Mouse (Mus musculus) 416B (cell line): Measurements from ENCODE around the gene Rsad2.
"Not testable (repeated sequence)": the region's sequence is repeated elsewhere in the genome, so short reads cannot be mapped to it uniquely, and the experiment has no call there.

Experiments
- DNase-seq: peaks from one replicate; pipeline ENCODE4 v3.0.0; 2011; ENCODE audit warnings: low read depth

Gene Rsad2

DNA sequence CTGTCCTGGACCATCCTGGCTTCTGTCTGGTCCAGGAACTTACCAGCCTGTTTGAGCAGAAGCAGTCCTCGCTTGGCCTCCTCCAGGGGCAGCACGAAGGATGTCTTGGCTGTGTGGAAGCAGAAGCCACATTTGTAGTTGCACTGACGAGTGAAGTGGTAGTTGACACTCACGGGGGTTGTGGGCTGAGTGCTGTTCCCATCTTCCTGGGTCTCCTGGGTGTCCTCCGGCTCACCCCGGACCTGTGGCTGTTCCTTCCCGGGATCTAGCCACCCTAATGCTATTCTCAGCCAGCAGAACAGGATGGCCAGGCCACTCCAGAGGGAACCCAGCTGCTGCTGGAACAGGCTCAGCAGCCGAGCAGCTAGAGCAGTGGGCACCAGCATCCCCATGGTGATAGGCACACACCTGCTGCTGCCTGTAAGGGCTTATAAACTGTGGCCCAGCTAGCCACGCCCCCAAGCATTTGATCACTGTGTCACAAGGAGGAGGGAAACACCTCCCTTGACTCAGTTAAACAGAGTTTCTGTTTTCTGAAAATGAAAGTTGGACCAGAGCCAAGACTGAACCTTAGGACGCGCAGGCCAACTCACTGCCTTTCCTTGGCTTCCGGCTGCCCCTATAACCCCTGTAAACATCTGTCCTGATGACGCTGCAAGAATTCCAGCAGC is at the start of gene Rsad2:
TSS of gene Rsad2 (minus strand) at position 425 of the 671 bp plus-strand sequence.
- DNase-seq = peak; percentile 91

DNA sequence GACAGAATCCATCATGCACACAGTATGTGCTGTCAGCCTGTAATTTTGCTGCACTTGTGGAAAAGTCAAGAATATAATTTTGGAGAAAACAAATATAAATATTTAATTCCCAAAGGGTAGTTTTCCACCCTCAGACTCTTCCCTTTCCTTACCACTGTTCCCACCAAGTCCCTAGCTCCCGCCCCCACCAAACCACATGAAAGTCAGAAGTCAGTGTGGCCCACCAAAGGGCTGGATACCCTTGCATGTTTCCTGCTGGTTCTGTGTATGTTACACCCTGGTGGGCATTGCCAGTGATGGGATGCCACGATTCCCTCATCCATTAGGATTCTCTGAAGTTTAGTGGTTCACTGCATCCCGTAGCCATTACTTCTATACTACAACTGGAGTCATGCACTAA is 44.8 kb upstream of the Rsad2 start:
- no peak for DNase-seq

- peak; percentile 12 for DNase-seq
Measured at GRCm38 (mm10) chr12:26489942-26490341, 33.7 kb upstream of the Rsad2 start.

DNA sequence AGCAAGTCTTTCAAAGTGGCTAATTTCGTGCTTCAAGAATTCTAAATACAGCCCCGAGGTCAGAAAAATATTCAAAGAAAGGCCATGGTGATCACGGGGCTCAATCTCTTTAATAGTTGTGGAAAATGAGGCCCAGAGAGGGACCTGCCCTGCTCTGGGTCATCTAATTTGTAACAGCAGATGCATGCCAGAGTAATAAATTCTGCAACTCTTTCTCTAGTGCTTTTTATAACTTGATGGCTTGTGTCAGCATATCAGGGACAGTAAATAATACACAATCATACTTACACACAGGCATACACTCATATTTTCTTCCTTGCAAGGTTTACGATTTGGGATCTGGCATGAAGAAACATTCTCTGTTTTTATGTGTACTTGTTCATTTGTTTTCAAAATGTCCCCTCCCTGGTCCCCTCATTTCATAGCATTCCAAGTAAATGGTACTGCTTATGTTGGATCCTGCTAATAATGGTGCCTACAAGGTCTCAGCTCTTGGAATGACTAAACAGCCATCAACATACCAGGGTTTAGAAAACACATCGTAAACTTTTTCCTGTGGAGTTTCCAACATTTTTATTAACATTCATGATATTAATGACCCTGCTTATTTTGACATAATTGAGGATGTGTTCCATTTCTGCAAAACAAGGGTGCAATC is 32.5 kb upstream of the Rsad2 start:
- DNase-seq = no peak

DNA sequence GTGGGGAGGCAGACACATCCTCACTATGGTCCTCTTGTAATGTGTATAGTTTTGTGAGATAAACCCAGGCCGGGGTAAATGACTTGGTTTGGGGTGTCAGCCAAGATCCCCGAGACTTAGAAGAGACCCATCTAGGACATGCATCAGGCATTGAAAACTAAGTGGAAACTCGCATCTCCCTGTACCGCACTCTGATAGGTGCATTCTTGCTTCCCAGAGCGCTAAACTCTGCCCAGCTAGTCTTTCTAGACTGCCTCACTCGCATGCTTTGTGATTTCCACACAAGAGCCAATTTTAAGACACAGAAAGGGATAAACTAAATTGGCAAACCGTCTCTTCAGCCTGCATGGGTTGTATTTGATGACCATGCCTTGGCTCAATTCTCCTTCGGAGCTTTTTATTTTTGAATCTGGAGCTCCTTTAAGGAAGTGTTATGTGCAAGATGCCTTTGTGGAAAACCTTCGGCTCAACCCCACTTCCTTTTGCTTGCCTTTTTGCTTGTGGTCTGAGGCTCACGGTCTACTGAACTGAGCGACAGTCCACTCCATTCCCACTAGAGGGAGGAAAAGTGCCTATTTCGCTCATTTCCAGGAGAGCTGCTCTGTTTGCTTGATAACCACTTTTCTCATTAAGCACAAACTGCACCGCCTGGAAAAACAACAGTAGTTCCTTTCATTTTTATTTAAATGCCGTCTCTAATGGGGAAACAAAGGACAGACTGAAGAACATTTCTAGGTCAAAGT is 31.8 kb upstream of the Rsad2 start:
- DNase-seq = peak; percentile 31

DNA sequence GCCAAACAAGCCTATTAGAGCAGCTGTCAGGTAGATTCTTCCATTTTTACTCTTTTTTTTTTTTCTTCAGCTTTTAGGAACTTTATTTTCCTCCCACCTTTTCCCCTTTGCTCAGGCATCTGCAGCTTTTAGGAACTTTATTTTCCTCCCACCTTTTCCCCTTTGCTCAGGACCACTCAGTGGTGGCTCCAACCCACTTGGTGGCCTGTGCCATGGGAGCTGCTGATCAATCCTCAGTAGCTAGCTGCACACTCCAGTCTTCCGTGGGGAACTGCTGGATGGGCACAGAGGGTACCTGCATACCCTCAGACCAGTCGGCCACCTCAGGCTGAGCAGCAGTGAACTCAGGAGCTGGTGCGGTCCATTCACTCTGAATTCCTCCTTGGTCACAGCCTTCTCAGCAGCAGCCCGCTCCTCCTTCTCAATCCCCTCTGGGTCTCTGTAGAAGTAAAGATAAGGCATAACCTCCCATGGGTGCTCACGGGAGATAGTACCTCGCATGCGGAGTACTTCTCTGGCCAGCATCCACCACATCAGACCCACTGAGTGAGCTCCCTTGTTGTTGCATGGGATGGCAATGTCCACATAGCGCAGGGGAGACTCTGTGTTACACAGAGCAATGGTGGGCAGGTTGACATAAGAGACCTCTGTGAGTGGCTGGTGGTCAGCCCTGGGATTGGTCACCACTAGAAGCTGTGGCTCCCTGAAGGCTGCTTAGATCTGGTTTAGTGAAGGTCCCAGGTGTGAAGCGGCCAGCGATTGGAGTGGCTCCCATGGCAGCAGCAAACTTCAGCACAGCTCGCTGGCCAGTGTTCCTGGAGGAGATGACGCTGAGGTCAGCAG is 29.7 kb upstream of the Rsad2 start:
- DNase-seq = not testable (repeated sequence)

GRCm38 (mm10) chr12:26478196-26479004 is 22.1 kb upstream of the Rsad2 start:
- no peak for DNase-seq

DNA sequence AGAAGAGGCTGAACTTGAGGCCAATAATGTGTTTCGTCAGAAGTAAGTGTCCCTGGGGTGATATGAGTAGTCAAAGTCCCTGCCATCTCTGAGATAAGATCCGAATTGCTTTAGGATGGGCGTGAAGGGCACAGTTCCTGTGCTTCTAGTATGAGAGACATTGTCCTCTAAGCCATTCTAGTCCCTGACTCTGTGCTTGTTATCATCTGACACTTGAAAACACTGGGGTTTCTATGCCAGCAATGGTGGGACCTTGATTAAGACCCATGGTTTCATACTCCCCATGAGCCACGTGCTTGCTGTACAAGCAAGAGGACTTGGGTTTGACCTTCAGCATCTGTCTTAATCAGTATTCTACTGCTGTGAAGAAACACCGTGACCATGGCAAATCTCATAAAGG is 20.9 kb upstream of the Rsad2 start:
- DNase-seq = no peak

DNA sequence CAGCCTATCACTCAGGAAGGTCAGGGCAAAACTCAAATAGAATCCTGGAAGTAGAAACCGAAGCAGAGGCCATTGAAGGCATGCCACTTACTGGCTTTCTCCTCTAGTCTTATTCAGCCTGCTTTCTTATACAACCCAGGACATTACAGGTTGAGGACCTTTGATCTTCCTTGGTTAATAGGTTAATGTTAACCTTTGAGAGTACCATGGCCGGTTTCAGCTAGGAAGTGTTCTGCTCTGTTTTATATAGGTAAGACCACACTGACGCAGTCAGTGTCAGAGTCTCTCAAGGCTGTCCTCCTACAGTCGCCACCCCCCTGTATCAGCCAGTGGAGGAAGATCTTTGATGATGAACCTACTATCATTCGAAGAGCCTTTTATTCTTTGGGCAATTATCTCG is 17.5 kb upstream of the Rsad2 start:
- no peak for DNase-seq

GRCm38 (mm10) chr12:26472770-26473481 is 16.7 kb upstream of the Rsad2 start:
- DNase-seq = no peak

DNA sequence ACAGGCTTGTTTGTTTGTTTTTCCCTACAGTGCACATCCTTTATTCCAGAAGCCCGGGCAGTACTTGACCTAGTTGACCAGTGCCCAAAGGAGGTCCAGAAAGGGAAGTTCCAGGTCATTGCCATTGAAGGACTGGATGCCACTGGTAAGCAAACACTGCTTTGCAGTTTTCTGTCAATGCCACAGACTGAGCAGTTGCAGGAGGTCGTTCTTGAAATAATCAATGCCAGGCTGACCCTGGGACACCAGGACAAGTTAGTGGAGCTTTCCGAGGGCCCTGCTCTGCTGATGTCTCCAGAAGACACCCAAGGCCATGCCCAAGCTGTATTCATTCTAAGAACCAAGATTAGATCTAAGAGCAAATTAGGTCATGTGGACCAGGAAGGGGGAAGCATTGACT is 15.1 kb upstream of the Rsad2 start:
- no peak for DNase-seq

- DNase-seq = peak; percentile 32
Measured at GRCm38 (mm10) chr12:26470042-26470409, 13.8 kb upstream of the Rsad2 start.

GRCm38 (mm10) chr12:26469098-26470041 is 13.1 kb upstream of the Rsad2 start, which contains the start of gene Cmpk2:
TSS of gene Cmpk2 (plus strand) at chr12:26469204.
- DNase-seq = peak; percentile 79

- peak; percentile 50 for DNase-seq
Measured at GRCm38 (mm10) chr12:26465600-26465999, 9.3 kb upstream of the Rsad2 start.

- DNase-seq = peak; percentile 93
Measured at GRCm38 (mm10) chr12:26460091-26460490, 3.8 kb upstream of the Rsad2 start.

DNA sequence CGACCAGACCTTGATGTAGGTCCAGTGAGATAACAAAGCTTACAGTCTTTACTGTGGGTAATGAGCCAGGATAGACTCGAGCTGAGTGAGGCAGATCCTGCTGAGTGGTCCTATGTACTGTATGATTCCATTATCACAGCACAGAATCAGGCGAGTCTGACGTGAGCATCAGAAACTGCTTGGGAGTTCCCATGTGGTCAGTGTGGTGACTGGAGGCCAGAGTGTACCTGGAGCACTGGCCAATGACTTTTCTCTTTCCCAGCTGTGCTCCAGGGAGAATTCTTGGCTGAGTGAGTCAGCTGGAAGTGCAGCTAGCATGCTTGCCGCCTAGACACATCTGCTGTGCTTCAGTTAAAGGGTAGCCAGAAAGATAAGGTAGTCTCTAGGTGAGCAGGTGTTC is 1.6 kb downstream of the Rsad2 start:
- DNase-seq = no peak

DNA sequence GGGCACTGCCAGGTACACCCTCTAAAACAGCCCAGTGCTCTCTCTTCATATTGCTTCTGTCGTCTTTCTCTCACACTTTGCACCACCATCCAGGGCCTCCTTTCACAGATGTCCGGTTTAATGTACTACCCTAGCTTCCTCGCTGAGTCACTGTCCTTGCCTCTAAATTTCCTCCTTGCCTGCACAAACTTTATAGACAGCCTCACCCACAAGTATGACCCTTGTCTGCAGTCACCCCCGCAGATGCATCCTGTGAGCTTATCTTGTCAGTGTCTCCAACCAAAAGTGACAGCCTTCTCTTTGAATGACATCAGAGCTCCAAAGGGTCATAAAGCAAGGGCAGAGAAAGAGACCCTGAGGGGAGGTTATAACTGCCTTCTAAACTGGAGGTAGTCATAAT is 3.3 kb downstream of the Rsad2 start:
- DNase-seq = peak; percentile 82

- DNase-seq = no peak
Measured at GRCm38 (mm10) chr12:26451150-26451549, 5.1 kb downstream of the Rsad2 start.

DNA sequence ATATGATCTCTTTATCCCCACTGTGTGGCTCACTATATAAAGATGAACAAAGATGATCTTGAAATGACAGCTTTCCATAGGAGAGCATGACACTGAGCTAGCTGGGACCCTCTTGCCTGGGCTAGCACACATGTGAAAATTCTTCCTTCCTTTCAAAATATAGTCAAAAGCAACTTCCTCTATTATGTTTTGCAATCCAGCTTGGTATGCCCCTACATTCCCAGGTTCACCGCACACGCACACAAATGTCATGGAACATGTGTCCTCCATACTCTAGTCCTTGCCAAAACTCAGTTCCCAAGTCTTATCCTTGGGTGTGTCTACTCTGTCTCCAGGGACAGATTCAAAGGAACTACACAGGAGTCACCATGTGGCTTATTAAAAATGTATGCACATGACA is 6.8 kb downstream of the Rsad2 start:
- no peak for DNase-seq
